Mouse (Mus musculus): ENCODE data around the gene Mixl1.

The Mixl1 gene

GRCm38 (mm10) chr1:180696626-180697352 lies at the start of gene Mixl1:
Gene Mixl1, minus strand, starts transcription at chr1:180697034.
- in situ Hi-C loops (cut with MboI, MseI): no loop called here

GRCm38 (mm10) chr1:180729231-180729630 lies 32.4 kb upstream of the Mixl1 start:
- in situ Hi-C loops (cut with MboI, MseI): no loop called here

GRCm38 (mm10) chr1:180726183-180726582 lies 29.3 kb upstream of the Mixl1 start:
- in situ Hi-C loops (cut with MboI, MseI): no loop called here

- in situ Hi-C loops (cut with MboI, MseI): no loop called here
Measured at GRCm38 (mm10) chr1:180725704-180726179, 28.9 kb upstream of the Mixl1 start, which contains the start of gene Acbd3. Gene Acbd3, plus strand, starts transcription at chr1:180726043.

DNA sequence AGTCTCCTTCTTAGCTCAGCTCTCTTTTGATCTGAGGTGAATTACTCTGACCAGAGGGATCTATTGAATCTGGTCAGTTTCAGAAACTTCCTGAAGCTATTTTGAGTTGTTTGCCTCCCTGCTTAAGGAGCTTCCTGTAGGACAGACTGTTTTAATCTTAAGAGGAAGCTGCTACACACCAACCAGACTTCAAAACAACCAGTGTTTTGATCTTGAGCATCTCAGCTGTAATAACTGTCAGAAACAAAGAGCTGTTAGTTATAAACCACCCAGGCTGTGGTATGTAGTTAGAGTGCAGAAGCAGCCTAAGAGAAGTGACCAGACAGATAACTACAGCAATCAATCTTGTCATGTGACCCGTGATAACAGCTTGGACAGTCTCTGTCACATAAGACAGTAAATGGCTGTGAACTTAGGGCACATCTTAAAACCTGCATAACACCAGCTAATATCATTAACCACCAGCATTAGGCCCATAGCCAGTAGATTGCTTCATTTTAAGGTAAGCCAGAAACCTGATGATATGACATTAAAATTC lies 26.9 kb upstream of the Mixl1 start:
- in situ Hi-C loops (cut with MboI, MseI): no loop called here

DNA sequence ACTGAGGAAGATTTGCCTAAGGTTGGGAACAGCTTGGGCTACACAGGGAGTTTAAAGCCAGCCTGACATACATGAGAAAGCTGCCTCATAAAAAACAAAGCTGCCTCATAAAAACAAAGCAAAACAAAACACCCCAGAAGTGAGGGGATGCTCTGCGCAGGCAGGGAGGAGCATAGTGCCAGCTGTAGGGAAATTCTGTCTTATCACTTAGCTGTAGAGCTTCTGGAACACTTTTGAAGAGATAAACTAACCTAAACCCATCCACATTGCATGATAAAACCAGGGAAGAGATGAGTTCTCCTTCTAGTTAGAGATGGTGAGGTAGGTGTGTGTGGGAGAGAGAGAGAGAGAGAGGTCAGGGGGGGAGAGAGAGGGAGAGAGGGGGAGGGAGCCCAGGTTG lies 25.8 kb upstream of the Mixl1 start:
- in situ Hi-C loops (cut with MboI, MseI): no loop called here

GRCm38 (mm10) chr1:180719951-180720689 lies 23.3 kb upstream of the Mixl1 start:
- in situ Hi-C loops (cut with MboI, MseI): loop anchor here (5.0 kb wide), 1 partner anchor 42 kb away; no protein-coding TSS in a partner anchor

GRCm38 (mm10) chr1:180719483-180719882 lies 22.6 kb upstream of the Mixl1 start:
- in situ Hi-C loops (cut with MboI, MseI): loop anchor here (5.0 kb wide), 1 partner anchor 43 kb away; no protein-coding TSS in a partner anchor

GRCm38 (mm10) chr1:180718756-180719155 lies 21.9 kb upstream of the Mixl1 start:
- in situ Hi-C loops (cut with MboI, MseI): loop anchor here (5.0 kb wide), 1 partner anchor 44 kb away; no protein-coding TSS in a partner anchor

DNA sequence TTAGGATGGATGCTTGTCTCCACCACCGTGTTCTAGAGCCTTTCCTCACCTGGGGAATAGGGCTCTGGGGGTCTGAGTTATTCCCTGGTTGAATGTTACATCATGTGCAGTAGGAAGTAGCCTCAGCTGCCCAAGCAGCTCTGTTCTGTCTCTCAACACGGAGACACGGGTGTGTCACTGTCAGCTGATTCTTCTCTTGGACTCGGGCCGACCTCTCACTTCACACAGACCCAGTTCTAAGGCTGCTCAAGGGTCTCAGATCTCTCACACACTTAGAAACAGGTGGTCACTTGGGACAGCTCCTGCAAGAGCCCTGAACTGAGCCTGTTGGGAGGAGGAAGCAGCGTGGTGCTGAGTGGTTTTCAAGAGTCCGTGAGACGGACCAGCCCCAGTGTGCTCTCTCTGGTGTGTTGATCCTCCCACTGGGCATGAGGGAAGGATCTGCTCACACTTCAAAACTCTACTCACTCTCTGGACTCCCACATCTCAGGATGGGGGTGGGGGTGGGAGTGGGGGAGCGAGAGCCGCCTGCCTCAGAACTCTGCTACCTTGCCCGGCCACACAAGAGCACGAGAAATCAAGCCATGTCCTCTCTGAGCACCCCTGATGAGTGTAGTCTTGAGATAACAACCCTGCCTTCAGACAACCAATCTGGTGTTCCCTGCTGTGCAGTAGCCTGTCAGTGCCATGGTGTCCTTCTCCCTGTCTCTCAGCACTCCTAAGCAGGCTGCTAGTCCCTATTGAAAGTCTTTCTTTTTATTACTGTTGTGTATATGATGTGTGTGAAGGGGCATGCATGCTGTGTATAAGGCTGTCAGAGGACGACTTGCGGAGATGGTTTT lies 12.3 kb upstream of the Mixl1 start:
- in situ Hi-C loops (cut with MboI, MseI): no loop called here

DNA sequence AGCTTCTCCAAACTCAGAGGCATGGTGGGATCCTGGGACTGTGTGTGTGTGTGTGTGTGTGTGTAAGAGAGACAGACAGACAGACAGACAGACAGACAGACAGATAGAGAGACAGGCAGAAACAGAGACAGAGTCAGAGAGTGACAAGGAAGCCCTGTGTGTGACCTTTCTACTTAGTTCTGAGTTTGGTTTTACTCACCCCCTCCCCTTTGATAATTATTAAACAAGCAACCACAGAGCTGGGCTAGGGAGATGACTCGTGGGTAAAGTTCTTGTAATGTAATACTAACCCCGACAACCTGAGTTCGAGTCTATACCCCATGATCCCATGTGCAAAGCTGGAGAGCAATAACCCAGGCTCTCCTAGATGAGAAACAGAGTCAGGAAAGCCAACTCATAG lies 11.0 kb upstream of the Mixl1 start:
- in situ Hi-C loops (cut with MboI, MseI): no loop called here

GRCm38 (mm10) chr1:180707368-180707767 lies 10.5 kb upstream of the Mixl1 start:
- in situ Hi-C loops (cut with MboI, MseI): no loop called here

DNA sequence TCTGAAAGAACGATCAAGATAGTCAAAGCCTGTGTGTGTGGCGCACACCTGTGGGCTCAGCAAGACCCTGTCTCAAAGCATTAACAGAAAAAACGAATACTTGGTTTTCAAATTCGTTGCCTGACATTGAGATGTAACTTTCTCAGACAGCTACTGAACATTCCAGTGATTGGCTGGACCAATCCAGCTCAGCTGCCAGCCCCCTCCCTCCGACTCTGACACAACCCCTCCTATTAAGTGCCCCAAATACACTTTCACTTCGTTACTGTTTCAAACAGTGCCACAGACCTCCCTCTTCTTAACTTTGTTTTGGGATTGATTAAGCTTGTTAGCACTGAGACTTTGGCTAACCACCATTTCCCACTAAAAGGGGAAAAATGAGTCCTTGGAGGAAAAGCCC lies 6.6 kb upstream of the Mixl1 start:
- in situ Hi-C loops (cut with MboI, MseI): no loop called here

DNA sequence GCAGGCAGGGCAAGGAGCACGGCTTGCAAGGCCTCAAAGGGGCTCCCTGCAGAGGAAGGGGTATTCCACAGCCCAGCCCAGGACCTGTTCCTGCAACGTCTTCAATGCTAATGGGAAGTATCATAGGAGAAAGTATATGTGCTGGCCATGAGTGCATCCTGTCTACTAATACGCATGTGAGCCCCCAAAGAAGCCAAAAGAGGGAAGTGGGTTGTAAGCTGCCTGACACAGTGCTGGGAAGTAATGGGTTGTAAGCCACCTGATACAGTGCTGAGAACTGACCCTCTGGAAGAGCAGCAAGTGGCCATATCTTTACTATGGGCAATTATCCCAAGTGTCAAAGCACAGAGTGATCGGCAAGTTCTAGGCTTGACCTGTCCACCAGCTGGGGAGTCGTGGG lies 1.2 kb upstream of the Mixl1 start:
- in situ Hi-C loops (cut with MboI, MseI): no loop called here

GRCm38 (mm10) chr1:180691284-180691683 lies 5.5 kb downstream of the Mixl1 start:
- in situ Hi-C loops (cut with MboI, MseI): no loop called here
